Mouse (Mus musculus) c-Kit-positive CD71-positive TER-119-negative erythroid progenitor cells, embryonic 14.5 days (primary cell): ENCODE data around the gene Stx16.
A peak's percentile ranks its signal among the peaks of the same experiment; 100 is the strongest.

Experiments used
- DNase-seq: peaks from one replicate; pipeline ENCODE4 v3.0.0-alpha.2; 2013; ENCODE audit warnings: low read depth

The Stx16 gene

GRCm38 (mm10) chr2:174076433-174076824, 321 bp downstream of the Stx16 start:
- DNase-seq: no peak

DNA sequence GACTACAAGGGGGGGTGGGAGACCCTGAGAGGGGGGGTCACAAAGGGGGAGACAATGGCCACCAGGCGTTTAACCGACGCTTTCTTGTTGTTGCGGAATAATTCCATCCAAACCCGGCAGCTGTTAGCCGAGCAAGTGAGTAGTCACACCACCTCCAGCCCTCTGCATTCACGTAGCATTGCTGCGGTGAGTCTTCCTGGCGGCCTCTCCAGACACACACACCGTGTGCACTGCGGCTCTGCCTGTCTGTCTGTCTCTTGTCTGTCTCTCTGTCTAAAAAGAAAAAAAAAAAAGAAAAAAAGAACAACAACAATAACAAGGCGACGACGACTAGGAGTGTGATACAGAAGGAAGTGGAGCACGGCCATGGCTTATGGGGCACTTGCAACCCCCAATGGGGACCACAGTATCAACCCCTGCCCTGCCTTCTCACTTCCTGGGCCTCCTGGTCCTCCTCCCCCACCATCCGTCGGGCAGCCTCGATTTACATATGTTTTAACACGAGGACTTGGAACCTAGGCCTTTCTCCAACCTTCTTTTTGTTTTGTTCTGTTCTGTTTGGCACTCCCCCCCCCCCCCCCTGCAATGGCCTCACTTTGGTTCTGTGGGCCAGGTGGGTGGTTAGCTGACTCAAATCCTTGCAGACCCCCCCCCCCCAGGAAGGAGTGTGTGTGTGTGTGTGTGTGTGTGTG, 1.0 kb downstream of the Stx16 start:
- peak; percentile 47 for DNase-seq

DNA sequence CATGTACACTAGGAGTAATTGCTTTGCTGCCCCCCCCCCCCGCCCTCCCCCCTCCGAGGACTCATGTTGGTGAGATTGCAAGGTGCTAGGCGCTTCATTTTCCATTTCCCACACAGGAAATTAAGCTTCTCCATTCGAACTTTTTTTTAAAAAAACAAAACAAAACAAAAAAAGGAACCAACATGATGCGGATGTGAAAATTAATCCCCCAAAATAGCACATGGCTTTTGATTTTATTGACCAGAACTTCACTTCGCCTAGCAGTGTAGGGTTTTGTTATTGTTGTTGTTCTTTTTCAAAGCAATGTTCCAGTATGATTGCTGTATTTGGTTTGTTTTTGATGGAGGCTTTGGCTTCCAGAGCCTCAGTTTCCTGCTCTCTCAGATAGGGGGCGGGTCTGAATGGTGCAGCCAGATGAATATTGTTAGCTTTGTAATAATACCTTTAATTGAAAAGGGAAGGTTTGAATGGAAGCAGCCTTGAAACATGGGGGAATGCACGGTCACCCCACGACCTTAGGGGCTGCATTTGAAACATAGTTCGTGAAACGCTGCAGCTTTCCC, 1.7 kb downstream of the Stx16 start:
- DNase-seq: no peak

DNA sequence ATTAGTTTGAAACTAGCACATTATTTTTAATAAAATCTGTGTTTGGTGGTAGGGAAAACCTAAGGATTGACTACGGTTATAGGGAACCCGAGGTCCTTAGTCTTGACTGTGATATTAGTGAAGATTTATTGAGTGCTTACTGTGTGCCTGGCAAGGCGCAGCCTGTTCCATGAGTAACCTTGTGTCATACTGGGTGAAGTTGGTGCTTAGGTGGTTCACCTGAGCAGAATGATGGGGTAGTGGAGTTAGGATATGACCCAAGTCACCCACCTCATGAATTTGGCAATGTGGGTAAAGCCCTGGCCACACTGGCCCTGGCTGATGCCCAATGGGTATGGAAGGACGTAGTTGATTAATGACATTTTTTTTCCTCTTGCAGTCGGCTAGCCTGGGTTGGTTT, 5.7 kb downstream of the Stx16 start:
- DNase-seq: no peak

DNA sequence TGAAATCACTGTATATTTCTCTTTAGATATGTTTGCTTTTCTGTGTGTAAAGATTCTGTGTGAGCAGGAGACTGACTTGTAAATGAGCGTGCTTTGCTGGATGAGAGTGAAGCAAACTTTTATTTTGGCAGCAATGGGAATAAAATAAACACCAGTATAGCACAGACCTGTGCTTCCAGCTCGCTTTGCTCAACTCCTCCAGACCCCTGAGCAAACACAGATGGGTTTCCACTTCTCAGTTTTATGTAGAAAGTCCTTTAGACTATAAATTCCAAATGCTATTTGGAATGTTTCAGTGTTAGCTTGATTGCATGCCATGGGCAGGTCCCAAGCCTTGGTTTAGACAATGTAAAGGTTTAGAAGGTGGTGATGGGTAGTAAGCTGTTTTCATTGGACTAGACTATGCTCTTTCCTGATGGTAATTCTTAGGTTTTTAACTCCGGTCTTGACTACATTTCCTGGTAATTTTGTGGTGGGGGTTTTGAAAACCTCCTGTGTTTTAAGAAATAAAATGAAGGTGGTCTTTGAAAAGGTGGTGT, 6.3 kb downstream of the Stx16 start:
- no peak for DNase-seq

GRCm38 (mm10) chr2:174095086-174095485, 19.0 kb downstream of the Stx16 start:
- no peak for DNase-seq

- DNase-seq: no peak
Measured at GRCm38 (mm10) chr2:174102399-174102798, 26.3 kb downstream of the Stx16 start.

- no peak for DNase-seq
Measured at GRCm38 (mm10) chr2:174103527-174103926, 27.4 kb downstream of the Stx16 start.

DNA sequence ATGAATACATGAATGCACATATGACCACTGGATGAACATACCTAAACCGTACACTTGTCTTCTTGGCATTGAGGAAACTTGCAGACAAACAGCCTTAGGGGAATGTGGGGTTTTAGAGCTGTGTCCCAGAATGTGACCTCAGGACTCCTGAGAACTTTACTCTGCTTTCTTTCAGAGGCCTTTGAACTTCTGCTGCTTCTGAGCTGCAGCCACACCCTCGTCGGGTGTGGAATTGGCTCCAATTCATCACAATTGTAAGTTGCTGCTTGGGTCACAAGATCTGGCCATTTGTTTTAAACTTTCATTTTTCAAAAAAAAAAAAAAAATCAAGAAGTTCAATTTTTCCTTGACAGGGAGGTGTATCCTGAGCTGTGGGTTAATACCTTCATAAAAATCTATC, 31.3 kb downstream of the Stx16 start:
- DNase-seq: no peak

DNA sequence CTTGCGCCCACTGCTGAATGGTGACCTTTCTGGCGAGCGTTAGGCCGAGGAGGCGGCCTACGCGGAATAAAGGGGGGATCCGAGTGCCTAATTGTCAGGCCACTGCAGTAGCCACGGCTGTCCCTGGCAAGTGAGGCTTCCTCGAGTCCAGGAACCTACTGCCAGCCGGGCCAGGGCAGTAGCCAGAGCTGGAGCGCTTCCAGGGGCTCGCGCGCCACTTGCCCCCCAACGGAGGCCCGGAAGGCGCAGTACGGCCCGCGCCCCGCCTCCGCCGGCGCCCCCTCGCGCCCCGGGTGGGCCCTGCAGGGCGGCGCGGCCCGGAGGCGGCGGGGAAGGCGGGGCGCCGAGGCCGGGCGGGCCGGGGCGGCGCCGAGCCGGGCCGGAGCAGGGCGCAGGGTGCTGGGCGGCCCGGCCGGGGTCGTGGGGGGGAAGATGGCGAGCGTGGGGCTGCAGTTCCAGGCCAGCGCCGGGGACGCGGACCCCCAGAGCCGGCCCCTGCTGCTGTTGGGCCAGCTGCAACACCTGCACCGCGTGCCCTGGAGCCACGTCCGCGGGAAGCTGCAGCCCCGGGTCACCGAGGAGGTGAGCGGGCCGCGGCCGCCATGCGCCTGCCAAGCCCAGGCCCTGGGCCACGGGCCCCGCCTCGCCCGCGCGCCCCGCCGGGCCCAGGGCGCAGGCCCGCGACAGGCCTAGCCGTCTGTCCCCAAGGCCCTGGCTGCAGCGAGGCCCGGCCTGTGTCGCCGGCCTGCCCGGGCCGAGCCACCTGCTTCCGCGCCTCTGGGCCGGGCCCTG, 34.1 kb downstream of the Stx16 start, which contains the start of gene Npepl1:
Npepl1 (plus strand) TSS at position 359 of the 792 bp plus-strand sequence.
- peak; percentile 30 for DNase-seq

DNA sequence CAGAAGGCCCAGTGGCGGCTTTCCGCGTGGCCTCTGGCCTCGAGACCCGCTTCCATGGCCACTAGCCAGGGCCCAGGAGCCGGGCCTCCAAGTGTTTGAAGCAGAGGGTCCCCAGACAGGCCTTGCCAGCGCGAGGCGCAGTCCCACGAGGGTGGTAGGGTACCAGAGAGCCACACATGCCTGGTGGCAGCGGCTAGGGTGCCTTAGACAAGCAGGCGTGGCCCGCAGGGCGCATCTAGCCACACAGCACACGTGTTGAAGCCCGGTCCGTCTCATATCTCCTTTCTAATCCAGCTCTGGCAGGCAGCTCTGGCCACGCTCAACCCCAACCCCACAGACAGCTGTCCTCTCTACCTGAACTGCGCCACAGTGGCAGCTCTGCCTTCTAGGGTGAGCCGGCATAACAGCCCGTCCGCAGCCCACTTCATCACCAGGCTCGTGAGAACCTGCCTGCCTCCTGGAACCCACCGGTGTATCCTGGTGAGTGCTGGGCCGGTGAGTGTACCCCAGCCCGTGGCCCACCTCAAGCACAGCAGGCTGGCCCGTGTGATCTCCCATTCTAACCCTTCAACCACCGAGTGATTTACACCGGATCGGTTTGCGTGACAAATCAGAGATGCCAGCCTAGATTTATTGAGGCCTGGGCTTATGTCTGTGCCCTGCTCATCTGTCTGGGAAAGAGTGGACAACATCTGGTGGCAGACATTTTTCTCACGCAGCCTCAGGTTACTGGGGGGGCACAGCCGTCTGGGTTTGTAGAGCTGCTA, 34.9 kb downstream of the Stx16 start:
- DNase-seq: peak; percentile 27

DNA sequence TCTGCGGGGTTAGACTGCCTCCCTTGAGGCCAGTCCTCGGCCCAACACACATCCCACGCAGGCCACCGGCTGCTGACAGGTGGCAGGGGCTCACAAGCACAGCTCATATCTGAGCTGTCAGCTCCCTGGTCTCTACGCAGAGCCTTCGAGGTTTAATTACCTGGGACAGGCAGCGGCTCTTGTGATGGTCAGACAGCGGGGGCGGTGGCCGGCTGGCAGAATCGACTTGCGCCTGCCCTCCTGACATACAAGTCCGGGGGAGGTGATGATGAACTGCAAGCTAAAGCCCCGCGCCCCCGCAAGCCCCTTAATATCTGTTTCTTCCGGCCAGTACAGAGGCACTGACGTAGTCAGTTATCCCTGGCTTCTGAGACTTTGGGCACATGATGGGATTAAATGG, 36.8 kb downstream of the Stx16 start:
- no peak for DNase-seq

DNA sequence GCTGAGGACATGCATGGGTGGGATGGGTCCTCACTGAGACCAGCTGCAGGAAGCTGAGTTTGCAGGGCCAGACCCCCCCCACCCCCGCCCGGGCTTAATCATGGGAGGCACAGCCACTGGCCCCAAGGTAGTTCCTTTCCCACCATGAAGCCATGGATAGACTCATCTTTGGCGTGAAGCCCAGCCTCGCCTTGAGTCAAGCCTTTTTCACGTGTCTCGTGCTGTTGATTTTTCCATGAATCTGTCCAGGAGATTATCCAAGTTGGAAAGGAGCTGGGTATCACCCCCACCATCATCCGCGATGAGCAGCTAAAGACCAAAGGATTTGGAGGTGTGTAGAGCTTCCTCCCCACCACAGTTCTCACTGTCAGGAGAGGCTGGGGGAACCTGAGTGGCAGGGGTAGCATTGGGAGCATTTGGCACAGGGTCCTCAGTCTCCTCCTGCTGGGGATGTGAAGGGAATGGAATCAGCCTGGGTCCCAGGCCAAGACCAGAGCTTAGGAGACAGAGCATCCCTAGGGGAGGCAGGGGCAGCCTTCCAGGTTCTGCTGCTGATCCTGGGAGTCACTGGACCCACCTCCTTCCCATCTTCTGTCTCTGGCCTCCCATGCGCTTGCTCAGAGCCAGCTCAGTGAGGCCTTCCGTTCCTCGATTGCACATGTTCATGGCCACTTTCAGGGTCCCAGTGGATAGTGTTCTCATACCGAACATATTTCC, 38.2 kb downstream of the Stx16 start:
- DNase-seq: no peak

GRCm38 (mm10) chr2:174116929-174117328, 40.8 kb downstream of the Stx16 start:
- DNase-seq: no peak

DNA sequence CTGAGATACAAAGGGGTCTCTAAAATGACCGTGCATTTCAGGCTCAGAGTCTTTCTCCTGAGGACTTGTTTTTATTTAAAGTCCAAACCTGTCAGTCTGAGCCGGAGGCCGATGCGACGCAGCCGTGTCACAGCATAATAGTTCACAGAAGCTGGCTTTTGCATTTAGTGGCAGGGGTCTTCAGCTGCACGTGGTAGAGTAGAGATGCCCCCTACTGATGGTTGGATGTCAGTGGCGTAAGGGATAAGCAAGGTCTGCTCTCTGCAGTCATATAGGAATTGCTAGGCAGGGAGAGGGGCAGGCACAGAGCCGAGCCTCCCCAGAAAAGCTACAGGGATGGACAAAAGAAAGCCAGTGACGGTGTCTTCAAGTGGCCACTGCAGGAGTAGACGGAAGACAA, 42.0 kb downstream of the Stx16 start:
- no peak for DNase-seq

GRCm38 (mm10) chr2:174119259-174119658, 43.2 kb downstream of the Stx16 start:
- DNase-seq: no peak

DNA sequence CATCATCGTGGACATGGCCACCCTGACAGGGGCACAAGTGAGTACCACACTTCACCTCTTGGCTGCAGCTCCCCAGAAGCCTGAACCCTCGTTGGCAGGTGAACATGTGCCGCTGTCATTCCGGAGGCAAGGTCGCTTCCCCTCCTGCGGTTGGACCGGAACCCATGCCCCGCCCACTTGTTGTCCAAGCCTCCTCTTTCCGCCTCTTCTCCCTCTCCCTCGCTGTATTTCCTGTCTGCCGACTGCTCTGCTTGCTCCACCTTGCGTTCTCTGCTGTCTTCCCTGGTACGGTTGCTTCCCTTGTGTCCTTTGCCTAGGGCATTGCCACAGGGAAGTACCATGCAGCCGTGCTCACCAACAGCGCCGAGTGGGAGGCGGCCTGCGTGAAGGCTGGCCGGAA, 44.5 kb downstream of the Stx16 start:
- DNase-seq: no peak

DNA sequence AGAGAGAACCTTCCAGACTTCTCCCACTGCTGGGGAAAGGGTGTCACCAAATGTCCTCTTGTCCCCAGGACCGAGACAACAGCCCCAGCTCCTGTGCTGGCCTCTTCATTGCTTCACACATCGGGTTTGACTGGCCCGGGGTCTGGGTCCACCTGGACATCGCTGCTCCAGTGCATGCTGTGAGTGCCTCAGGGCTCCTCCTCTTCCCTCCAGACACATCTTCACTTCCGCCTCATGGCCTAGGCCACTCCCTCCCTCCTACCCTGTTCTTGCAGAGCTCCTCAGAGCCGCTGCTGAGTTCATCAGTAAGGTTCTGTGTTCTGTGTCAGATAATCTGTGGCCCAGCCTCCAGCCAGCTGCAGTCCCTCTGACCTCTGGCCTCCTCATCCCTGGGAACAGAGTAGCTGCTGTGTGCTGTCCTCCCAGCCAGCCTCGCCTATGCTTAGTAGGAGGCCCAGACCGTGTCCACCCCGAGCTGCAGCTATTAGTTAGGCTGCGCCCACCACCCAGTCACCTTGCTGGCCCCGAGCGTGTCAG, 45.4 kb downstream of the Stx16 start:
- DNase-seq: no peak

- no peak for DNase-seq
Measured at GRCm38 (mm10) chr2:174122331-174122730, 46.2 kb downstream of the Stx16 start.

- no peak for DNase-seq
Measured at GRCm38 (mm10) chr2:174123731-174124130, 47.6 kb downstream of the Stx16 start.
